Mouse (Mus musculus): ENCODE results near the gene Gm3646.

GRCm38 (mm10) chr1:39804789-39805188 is 343 bp downstream of the Gm3646 start:
- TF ChIP-seq POLR2A (IDR thresholded peaks at IDR 0.05; ENCODE audit: low read depth, low read length) (no peak), CTCF (IDR thresholded peaks at IDR 0.05; ENCODE audit: borderline replicate concordance, insufficient read depth, low read length) (no peak)
